11 mouse cellular contexts compared by ENCODE assay signal in the genomic region with DNA sequence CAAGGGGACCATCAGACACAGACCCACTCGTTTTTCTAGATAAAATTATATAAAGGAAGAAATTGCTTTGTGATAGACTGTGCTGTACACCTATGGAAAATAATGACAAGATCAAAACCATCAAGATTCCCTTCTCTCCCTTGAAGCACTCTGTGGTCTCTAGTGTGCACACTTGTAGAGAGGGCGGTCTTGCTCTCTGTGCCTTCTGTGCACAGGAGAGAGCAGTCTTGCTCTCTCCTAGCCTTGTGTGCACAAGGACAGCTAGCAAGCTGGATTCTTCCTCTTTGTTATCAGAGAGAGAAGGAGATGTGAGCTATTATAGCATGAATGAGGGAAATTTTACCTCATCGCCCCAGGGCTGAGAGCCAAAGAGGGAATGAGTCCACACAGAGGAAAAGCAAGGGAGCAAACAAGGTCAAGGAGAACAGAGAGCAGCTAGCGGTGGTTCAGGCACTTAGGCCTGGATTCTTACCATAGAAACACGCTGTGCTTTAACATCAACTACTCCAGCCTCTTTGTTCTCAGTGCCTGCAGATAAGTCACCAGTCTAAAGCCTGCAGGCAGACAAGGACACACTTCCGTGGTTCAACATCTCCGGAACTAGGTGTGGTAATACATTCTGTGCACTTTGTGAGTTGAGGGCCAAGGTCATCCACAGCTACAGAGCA.
DNase-seq lines count a peak whose midpoint lies in the region; ATAC-seq and TF ChIP-seq lines count a peak whose summit lies in the region.
"Had no signal": no experiment of that assay in that cellular context is flagged by ENCODE, and none has a peak within 500 bp of the region (broad histone marks: within the 10 kb centered on the region; RNA-seq: fewer than 3 reads in every experiment).

No protein-coding gene starts in this region.

- TF ChIP-seq CTCF in brain, embryonic 14.5 days (IDR thresholded peaks at IDR 0.05; ENCODE audit: borderline replicate concordance, extremely low read depth, insufficient read depth, insufficient read length), result no peak

- no peak for DNase-seq in limb, embryonic 10.5 days (ENCODE audit: low spot score)
- peak; percentile 83 for DNase-seq in ZHBTc4 (ENCODE audit: low read depth, low spot score)
- DNase-seq in brain, embryonic 14.5 days (ENCODE audit: low read depth), result peak; percentile 58
- DNase-seq in frontal cortex, adult 2 months (ENCODE audit: extremely low spot score in 1 of 2, low spot score in 1 of 2), result no peak
- no peak for DNase-seq in frontal cortex, postnatal 14 days (ENCODE audit: low spot score in 2 of 2)
- DNase-seq: thymus, postnatal 14 days had no signal

- no peak for TF ChIP-seq POLR2A in brain, embryonic 14.5 days (IDR thresholded peaks at IDR 0.05; ENCODE audit: borderline replicate concordance, extremely low read depth, insufficient read depth, insufficient read length, poor library complexity, severe bottlenecking)

- 0 out of 2 replicates have a peak overlapping the region, but pooled peaks have one; percentile 15 for H3K27ac ChIP-seq in limb, embryonic 13.5 days
- no peak overlapping the region for H3K27ac ChIP-seq in limb, embryonic 10.5 days
- H3K27ac ChIP-seq in midbrain, embryonic 12.5 days (replicated peaks), result 0 out of 2 replicates have a peak overlapping the region, but pooled peaks have one; percentile 7
- H3K27ac ChIP-seq: hindbrain, postnatal 0 days; liver, embryonic 14.5 days had no signal

- H3K9me3 ChIP-seq in limb, embryonic 13.5 days, result no peaks in the 10 kb centered on the region
- H3K9me3 ChIP-seq in limb, embryonic 10.5 days (replicated peaks), result no peaks in the 10 kb centered on the region
- no peaks in the 10 kb centered on the region for H3K9me3 ChIP-seq in midbrain, embryonic 12.5 days

- H3K4me2 ChIP-seq in limb, embryonic 13.5 days (replicated peaks), result no peak overlapping the region
- no peak overlapping the region for H3K4me2 ChIP-seq in midbrain, embryonic 12.5 days (replicated peaks)

- no peak overlapping the region for H3K4me3 ChIP-seq in limb, embryonic 13.5 days
- H3K4me3 ChIP-seq in limb, embryonic 10.5 days, result no peak overlapping the region
- H3K4me3 ChIP-seq in midbrain, embryonic 12.5 days, result no peak overlapping the region

- ATAC-seq in limb, embryonic 13.5 days (ENCODE audit: low FRiP score, low read depth), result no peak
- no peak for ATAC-seq in midbrain, embryonic 12.5 days (ENCODE audit: low FRiP score, low read depth)
- ATAC-seq: forebrain, embryonic 16.5 days; hindbrain, postnatal 0 days had no signal

- no peaks in the 10 kb centered on the region for H3K36me3 ChIP-seq in limb, embryonic 13.5 days
- H3K36me3 ChIP-seq in limb, embryonic 10.5 days, result no peaks in the 10 kb centered on the region
- no peaks in the 10 kb centered on the region for H3K36me3 ChIP-seq in midbrain, embryonic 12.5 days

- WGBS in limb, embryonic 13.5 days, result 77% methylated on average over 7 of the region's 7 CpGs
- 92% methylated on average over 7 of the region's 7 CpGs for WGBS in limb, embryonic 10.5 days
- 77% methylated on average over 7 of the region's 7 CpGs for WGBS in midbrain, embryonic 12.5 days

- H3K4me1 ChIP-seq in limb, embryonic 13.5 days, result peaks cover 40% of the 10 kb centered on the region
- peaks cover 9% of the 10 kb centered on the region; the same call in 1 of the 2 replicates for H3K4me1 ChIP-seq in limb, embryonic 10.5 days
- H3K4me1 ChIP-seq in midbrain, embryonic 12.5 days, result no peaks in the 10 kb centered on the region

- H3K9ac ChIP-seq in limb, embryonic 13.5 days, result no peak overlapping the region
- H3K9ac ChIP-seq in midbrain, embryonic 12.5 days (replicated peaks), result no peak overlapping the region
- H3K9ac ChIP-seq: liver, embryonic 14.5 days had no signal

- H3K27me3 ChIP-seq in limb, embryonic 13.5 days, result no peaks in the 10 kb centered on the region
- H3K27me3 ChIP-seq in limb, embryonic 10.5 days (ENCODE audit: low read depth, poor library complexity, severe bottlenecking), result no peaks in the 10 kb centered on the region
- no peaks in the 10 kb centered on the region for H3K27me3 ChIP-seq in midbrain, embryonic 12.5 days

Comparison
In these comparisons a context has a peak if more than half of its experiments do, and no peak if none do; other contexts are left out.
1. DNase-seq: peak in ZHBTc4 (single experiment) and brain, embryonic 14.5 days (single experiment); none in limb, embryonic 10.5 days (single experiment), frontal cortex, adult 2 months (0 of 2) and frontal cortex, postnatal 14 days (0 of 2).